Mouse (Mus musculus) heart, postnatal 0 days (tissue): ENCODE results near the gene Phc2.

Source experiments
- CTCF ChIP-seq: IDR thresholded peaks from 2 replicates; pipeline ENCODE4 v1.5.1; 2016; ENCODE audit warnings: antibody characterized with exemption, control low read depth, low read depth
- EP300 ChIP-seq: IDR thresholded peaks from 2 replicates; pipeline ENCODE4 v1.6.1; 2016; ENCODE audit warnings: antibody characterized with exemption, low read depth

DNA sequence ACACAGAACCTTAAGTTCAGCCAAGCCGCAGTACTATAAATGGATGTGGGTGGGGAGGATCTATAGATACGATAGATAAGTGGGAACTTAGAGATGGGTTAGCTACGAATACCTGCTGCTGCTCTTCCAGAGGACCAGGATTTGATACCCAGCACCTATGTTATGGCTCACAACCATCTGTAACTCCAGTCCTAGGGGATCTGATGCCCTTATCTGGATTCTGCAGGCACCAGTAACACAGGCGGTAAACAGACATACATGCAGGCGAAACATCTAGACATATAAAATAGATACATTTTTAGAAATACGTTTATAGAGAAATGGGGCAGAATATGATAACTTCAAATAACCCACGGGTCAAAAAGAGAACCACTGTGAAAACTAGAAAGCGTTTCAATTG is 33.4 kb upstream of the Phc2 start:
- no peak for TF ChIP-seq CTCF
- no peak for TF ChIP-seq EP300
